8 mouse cellular contexts compared by ENCODE assay signal in genomic region chr9:98296383-98297201, GRCm38 (mm10). TPM values are rescaled to one million over a fixed set of nuclear protein-coding genes. Genes with fewer than 3 reads are reported as not detected.
DNase-seq lines count a peak whose midpoint lies in the region; ATAC-seq lines count a peak whose summit lies in the region.

No protein-coding gene starts in this region.

- peak overlapping the region; percentile 56 for H3K4me3 ChIP-seq in hindbrain, embryonic 16.5 days (ENCODE audit: low read length)
- peak overlapping the region; percentile 62 for H3K4me3 ChIP-seq in macrophage (ENCODE audit: inconsistent target)

- H3K9ac ChIP-seq in hindbrain, embryonic 16.5 days (ENCODE audit: low read depth, low read length): peak overlapping the region; percentile 68

- peak; percentile 74 for DNase-seq in WW6 (ENCODE audit: low read depth, low spot score)
- peak; percentile 36 to 57 for DNase-seq in cerebellum, postnatal 4 days (ENCODE audit: low spot score in 2 of 2)
- peak; percentile 90 for DNase-seq in gastrocnemius, adult 18-20 months (ENCODE audit: low spot score)
- peak; percentile 66 to 75 for DNase-seq in left cerebral cortex, adult 18-20 months (ENCODE audit: low spot score in 2 of 2)
- DNase-seq in right cerebral cortex, adult 18-20 months: peak; percentile 81
- peak; percentile 24 for DNase-seq in urinary bladder, postnatal 10 days (ENCODE audit: low spot score)

- H3K79me2 ChIP-seq in macrophage (ENCODE audit: inconsistent target): peaks cover 15% of the 10 kb centered on the region; the same call in 1 of the 2 replicates

- under 1% methylated on average over 49 of the region's 56 CpGs for WGBS in hindbrain, embryonic 16.5 days
- under 1% methylated on average over 45 of the region's 56 CpGs for WGBS in macrophage (ENCODE audit: missing documents)

- H3K27ac ChIP-seq in hindbrain, embryonic 16.5 days (ENCODE audit: low read depth, low read length): peak overlapping the region; percentile 65
- peak overlapping the region; percentile 64 for H3K27ac ChIP-seq in macrophage

- peaks cover 13% of the 10 kb centered on the region for H3K4me1 ChIP-seq in hindbrain, embryonic 16.5 days (ENCODE audit: control insufficient read depth, insufficient read depth, low read depth, low read length)

- peak; percentile 85 for ATAC-seq in hindbrain, embryonic 16.5 days

- H3K36me3 ChIP-seq in hindbrain, embryonic 16.5 days (ENCODE audit: control insufficient read depth, insufficient read depth, low read length): no peaks in the 10 kb centered on the region
- H3K36me3 ChIP-seq in macrophage (ENCODE audit: inconsistent target): no peaks in the 10 kb centered on the region

- H3K4me2 ChIP-seq in hindbrain, embryonic 16.5 days (ENCODE audit: low read length): peak overlapping the region; percentile 93

- no peaks in the 10 kb centered on the region for H3K9me3 ChIP-seq in hindbrain, embryonic 16.5 days (ENCODE audit: control insufficient read depth, low read length)

- H3K27me3 ChIP-seq in hindbrain, embryonic 16.5 days (replicated peaks; ENCODE audit: control insufficient read depth, insufficient read depth, low read length): no peaks in the 10 kb centered on the region; the same call in 1 of the 2 replicates

RNA-seq across cellular contexts. Expression of gene Nmnat3, which starts 9.4 kb away (rescaled TPM):
- 10 to 100 TPM; 12.8 to 13.4 TPM for total RNA-seq in gastrocnemius, adult 18-20 months (2021)
- 1.2 and 1.6 TPM in 2 replicates for polyA plus RNA-seq in hindbrain, embryonic 16.5 days (2015; fragmentation: Nextera tagmentation; extraction: Ambion mirVana)
- 1 to 10 TPM; 1.7 to 2.3 TPM for total RNA-seq in left cerebral cortex, adult 18-20 months (2021)
- total RNA-seq in macrophage (2018; cell fraction: chromatin; rRNA removed): 10 to 100 TPM in 24 of 26 experiments, 1 to 10 TPM in 2; 8.3 to 53.0 (median 30.8) TPM
- total RNA-seq in macrophage (2018; cell fraction: cytosol; rRNA removed): 10 to 100 TPM in 1 of 26 experiments, 1 to 10 TPM in 25; 4.2 to 10.1 (median 7.9) TPM
- total RNA-seq in macrophage (2018; cell fraction: nucleus; rRNA removed): 10 to 100 TPM in 25 of 26 experiments, 1 to 10 TPM in 1; 6.7 to 41.9 (median 21.8) TPM
- 5.7 to 8.8 TPM (median 8.7 TPM) in 3 replicates for polyA plus RNA-seq in macrophage (2018)

Comparison
In these comparisons a context has a peak if more than half of its experiments do, and no peak if none do; other contexts are left out.
1. Peak in every context shown above with its lines: DNase-seq, ATAC-seq, H3K4me3 ChIP-seq and H3K27ac ChIP-seq.
2. DNase-seq: peak in every context shown above with its lines; median percentile 90 in gastrocnemius, adult 18-20 months; 81 in right cerebral cortex, adult 18-20 months; 74 in WW6; 70 in left cerebral cortex, adult 18-20 months; 46 in cerebellum, postnatal 4 days; 24 in urinary bladder, postnatal 10 days.
3. RNA of gene Nmnat3, which starts 9.4 kb away (total RNA-seq): 12.8 to 13.4 TPM in gastrocnemius, adult 18-20 months; 1.7 to 2.3 TPM in left cerebral cortex, adult 18-20 months; every median in the first group is over 4 times any median in the second.